Mouse (Mus musculus) cerebellum, postnatal 36 days (tissue): Measurements from ENCODE around the gene Col5a1.
A peak's percentile ranks its signal among the peaks of the same experiment; 100 is the strongest.

Source experiments
- DNase-seq, 2 experiments: peaks; one replicate each; pipeline ENCODE4 v3.0.0; 2021 to 2022; ENCODE audit warnings: mixed read lengths in 2 of 2

The Col5a1 gene

GRCm38 (mm10) chr2:27886148-27886551, at the start of gene Col5a1:
Gene Col5a1 (plus strand): TSS chr2:27886425.
- peak in 1 of 2 experiments; percentile 16 for DNase-seq

- no peak for DNase-seq
Observed at GRCm38 (mm10) chr2:27838112-27838511, 48.1 kb upstream of the Col5a1 start.

- peak; percentile 27 to 29 for DNase-seq
Observed at GRCm38 (mm10) chr2:27840890-27841289, 45.3 kb upstream of the Col5a1 start.

- DNase-seq, result no peak
Observed at GRCm38 (mm10) chr2:27842893-27843292, 43.3 kb upstream of the Col5a1 start.

- DNase-seq, result no peak
Observed at GRCm38 (mm10) chr2:27844885-27845284, 41.3 kb upstream of the Col5a1 start.

- DNase-seq, result peak in 1 of 2 experiments; percentile 10
Observed at GRCm38 (mm10) chr2:27847001-27847400, 39.2 kb upstream of the Col5a1 start.

- no peak for DNase-seq
Observed at GRCm38 (mm10) chr2:27847851-27848435, 38.3 kb upstream of the Col5a1 start.

- no peak for DNase-seq
Observed at GRCm38 (mm10) chr2:27848466-27848865, 37.8 kb upstream of the Col5a1 start.

GRCm38 (mm10) chr2:27858348-27858903, 27.8 kb upstream of the Col5a1 start:
- no peak for DNase-seq

GRCm38 (mm10) chr2:27861576-27862238, 24.5 kb upstream of the Col5a1 start:
- DNase-seq, result peak in 1 of 2 experiments; percentile 16

- DNase-seq, result no peak
Observed at GRCm38 (mm10) chr2:27864491-27865365, 21.5 kb upstream of the Col5a1 start.

- no peak for DNase-seq
Observed at GRCm38 (mm10) chr2:27870586-27870985, 15.6 kb upstream of the Col5a1 start.

GRCm38 (mm10) chr2:27871056-27871455, 15.2 kb upstream of the Col5a1 start:
- DNase-seq, result no peak

GRCm38 (mm10) chr2:27872276-27872675, 13.9 kb upstream of the Col5a1 start:
- DNase-seq, result peak; percentile 49 to 64

GRCm38 (mm10) chr2:27873030-27873429, 13.2 kb upstream of the Col5a1 start:
- DNase-seq, result no peak

- no peak for DNase-seq
Observed at GRCm38 (mm10) chr2:27874596-27874995, 11.6 kb upstream of the Col5a1 start.

- no peak for DNase-seq
Observed at GRCm38 (mm10) chr2:27875231-27875630, 11.0 kb upstream of the Col5a1 start.

- DNase-seq, result no peak
Observed at GRCm38 (mm10) chr2:27875786-27876185, 10.4 kb upstream of the Col5a1 start.

GRCm38 (mm10) chr2:27876724-27877504, 9.3 kb upstream of the Col5a1 start:
- DNase-seq, result peak; percentile 25 to 41

- DNase-seq, result no peak
Observed at GRCm38 (mm10) chr2:27878066-27878465, 8.2 kb upstream of the Col5a1 start.

GRCm38 (mm10) chr2:27883276-27883675, 2.9 kb upstream of the Col5a1 start:
- DNase-seq, result no peak

GRCm38 (mm10) chr2:27885456-27886147, 623 bp upstream of the Col5a1 start:
- no peak for DNase-seq
